Mouse (Mus musculus) liver, postnatal 0 days (tissue): ENCODE results near the gene Bex6. TPM values are rescaled to one million over a fixed set of nuclear protein-coding genes. Genes with fewer than 3 reads are reported as not detected.
"Not testable (repeated sequence)": the region's sequence is repeated elsewhere in the genome, so short reads cannot be mapped to it uniquely, and the experiment has no call there.

Source experiments
- ATAC-seq: fragments of 200-750 bp; cut with Nextera tagmentation; 2 replicates; pipeline ENCODE4 v1.8.0; 2017; ENCODE audit warnings: mild to moderate bottlenecking, moderate library complexity
- DNase-seq: peaks from one replicate; pipeline ENCODE4 v3.0.0-alpha.2; 2016
- H3K27ac ChIP-seq: fragments of 300-500 bp; sonication (generic); 2 replicates; pipeline ENCODE4 v1.5.1; 2014; ENCODE audit warnings: antibody characterized with exemption, moderate library complexity, mild to moderate bottlenecking, low read depth
- H3K27me3 ChIP-seq: fragments of 300-500 bp; sonication (generic); 2 replicates; pipeline ENCODE4 v1.6.1; 2014; ENCODE audit warnings: low read length, control low read depth, mixed read lengths; ENCODE audit not compliant: insufficient read depth
- H3K36me3 ChIP-seq: fragments of 300-500 bp; sonication (generic); replicated peaks from 2 replicates; pipeline ENCODE4 v1.6.1; 2014; ENCODE audit warnings: mild to moderate bottlenecking, control low read depth, low read length, moderate library complexity, mixed read lengths; ENCODE audit not compliant: insufficient read depth
- H3K4me1 ChIP-seq: fragments of 300-500 bp; sonication (generic); 2 replicates; pipeline ENCODE4 v1.6.1; 2014; ENCODE audit warnings: antibody characterized with exemption, mild to moderate bottlenecking, control low read depth; ENCODE audit not compliant: insufficient read depth
- H3K4me2 ChIP-seq: fragments of 300-500 bp; sonication (generic); 2 replicates; pipeline ENCODE4 v1.6.1; 2014; ENCODE audit warnings: low read depth, mild to moderate bottlenecking, low read length, moderate library complexity, mixed read lengths
- H3K4me3 ChIP-seq: fragments of 300-500 bp; sonication (generic); 2 replicates; pipeline ENCODE4 v1.5.1; 2014; ENCODE audit warnings: low read depth, low read length
- H3K9ac ChIP-seq: fragments of 300-500 bp; sonication (generic); replicated peaks from 2 replicates; pipeline ENCODE4 v1.6.1; 2014; ENCODE audit warnings: mild to moderate bottlenecking, moderate library complexity
- H3K9me3 ChIP-seq: fragments of 300-500 bp; sonication (generic); 2 replicates; pipeline ENCODE4 v1.6.1; 2016; ENCODE audit warnings: mild to moderate bottlenecking, control low read depth, low read length, mixed read lengths
- CTCF ChIP-seq: sonication (generic); IDR thresholded peaks from 2 replicates; pipeline ENCODE4 v1.5.1; 2016; ENCODE audit warnings: antibody characterized with exemption, low read depth
- EP300 ChIP-seq: IDR thresholded peaks from 2 replicates; pipeline ENCODE4 v1.6.1; 2016; ENCODE audit warnings: antibody characterized with exemption, low read depth, mild to moderate bottlenecking
- WGBS: fragments of 180-500 bp; shearing (Covaris S2); extraction: QIAGEN DNeasy Blood & Tissue Kit; methylation state at CpG from one replicate; pipeline ENCODE4 v1.1.7; 2014; ENCODE audit not compliant: insufficient replicate concordance; 5-methylcytosine and 5-hydroxymethylcytosine counted together
- polyA plus RNA-seq: library from polyadenylated mRNA; unstranded; fragments of >200 nt; fragmentation: Nextera tagmentation; extraction: Ambion mirVana; gene quantifications from 2 replicates; pipeline ENCODE4 v1.2.1, GENCODE M21; 2015

Gene Bex6
- polyA plus RNA-seq, 1 experiment from 2014 or later: 1.2 TPM

DNA sequence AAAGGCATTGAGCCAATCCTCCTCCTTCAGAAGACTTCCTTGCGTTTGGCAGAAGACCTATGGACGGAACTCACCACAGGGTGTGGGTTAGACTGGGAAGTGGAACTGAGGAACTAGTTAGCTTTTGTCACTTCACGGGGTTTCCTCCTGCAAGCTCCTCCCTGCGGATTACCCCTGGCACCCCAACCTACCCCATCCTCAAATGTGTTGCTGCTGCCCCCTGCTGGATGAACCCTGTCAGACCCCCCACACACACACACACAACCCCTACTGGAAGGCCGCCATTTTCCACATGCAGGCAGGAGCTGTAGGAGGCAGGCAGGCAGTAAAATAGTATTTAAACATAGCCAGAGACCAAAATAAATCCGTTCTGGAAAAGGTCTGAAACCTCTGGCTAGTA is 23.1 kb downstream of the Bex6 start:
- Histone ChIP-seq H3K4me3 (no peak overlapping the region), H3K9ac (no peak overlapping the region), H3K4me1 (0 out of 2 replicates have a peak, but pooled peaks cover 6% of the 10 kb centered on the region), H3K27me3 (no peaks in the 10 kb centered on the region), H3K36me3 (no peaks in the 10 kb centered on the region), H3K27ac (peak overlapping the region; percentile 5; the same call in 1 of the 2 replicates), H3K4me2 (no peak overlapping the region), H3K9me3 (no peaks in the 10 kb centered on the region)
- TF ChIP-seq EP300 (no peak), CTCF (peak; percentile 92)
- WGBS: 39% methylated on average over 6 of the region's 6 CpGs
- ATAC-seq (peak; percentile 77), DNase-seq (peak; percentile 89)

DNA sequence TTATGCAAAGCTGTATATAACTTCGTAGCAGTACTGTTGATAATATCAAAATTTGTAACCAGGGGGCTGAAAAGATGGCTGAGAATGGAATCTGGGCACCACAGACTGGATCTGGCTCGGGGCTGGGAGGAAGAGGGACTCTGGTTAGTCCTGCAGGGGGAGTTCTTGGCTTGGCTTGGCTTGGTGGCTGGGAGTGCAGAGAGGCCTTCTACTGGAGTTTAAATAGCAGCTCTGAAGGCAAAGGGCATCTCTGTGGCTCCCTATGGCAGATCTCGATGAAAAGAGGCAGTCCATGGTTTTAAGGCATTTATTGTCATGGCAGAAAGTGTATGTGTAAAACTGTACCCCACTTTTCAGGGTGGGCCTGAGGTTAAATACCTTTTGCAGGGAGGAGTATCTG is 25.3 kb downstream of the Bex6 start:
- no peak overlapping the region for H3K9ac ChIP-seq
- H3K27ac ChIP-seq: no peak overlapping the region
- 47% methylated on average over 3 of the region's 3 CpGs for WGBS
- H3K36me3 ChIP-seq: no peaks in the 10 kb centered on the region
- H3K27me3 ChIP-seq: no peaks in the 10 kb centered on the region
- H3K4me1 ChIP-seq: 0 out of 2 replicates have a peak, but pooled peaks cover 6% of the 10 kb centered on the region
- DNase-seq: no peak
- no peak overlapping the region for H3K4me3 ChIP-seq
- H3K9me3 ChIP-seq: peaks cover 5% of the 10 kb centered on the region; the same call in 1 of the 2 replicates
- TF ChIP-seq EP300 (no peak), CTCF (peak; percentile 41)
- no peak overlapping the region for H3K4me2 ChIP-seq
- ATAC-seq: no peak

DNA sequence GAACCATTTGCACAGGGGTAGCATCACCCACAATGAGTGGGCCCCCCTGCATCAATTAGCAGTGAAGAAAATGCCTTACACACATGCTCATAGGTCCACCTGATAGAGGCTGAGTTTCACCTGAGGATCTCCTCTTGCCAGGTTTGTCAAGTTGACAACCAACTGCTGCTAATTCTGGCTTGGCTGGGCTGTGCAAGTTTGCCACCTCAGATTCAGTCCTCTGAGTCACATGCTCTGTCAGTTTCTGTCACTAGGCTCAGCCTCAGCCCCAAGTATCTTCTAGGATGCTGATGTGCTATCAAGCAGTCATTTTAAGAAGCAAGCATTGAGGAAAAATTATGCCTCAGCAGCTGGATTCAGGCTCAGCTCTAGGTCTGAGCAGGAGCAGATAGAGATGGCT is 34.5 kb downstream of the Bex6 start:
- Histone ChIP-seq H3K9ac (no peak overlapping the region), H3K4me3 (no peak overlapping the region), H3K36me3 (no peaks in the 10 kb centered on the region), H3K4me1 (no peaks in the 10 kb centered on the region), H3K4me2 (no peak overlapping the region), H3K27me3 (no peaks in the 10 kb centered on the region), H3K27ac (no peak overlapping the region), H3K9me3 (peaks cover 4% of the 10 kb centered on the region; the same call in 1 of the 2 replicates)
- ATAC-seq: no peak
- no peak for DNase-seq
- TF ChIP-seq EP300 (no peak), CTCF (no peak)

DNA sequence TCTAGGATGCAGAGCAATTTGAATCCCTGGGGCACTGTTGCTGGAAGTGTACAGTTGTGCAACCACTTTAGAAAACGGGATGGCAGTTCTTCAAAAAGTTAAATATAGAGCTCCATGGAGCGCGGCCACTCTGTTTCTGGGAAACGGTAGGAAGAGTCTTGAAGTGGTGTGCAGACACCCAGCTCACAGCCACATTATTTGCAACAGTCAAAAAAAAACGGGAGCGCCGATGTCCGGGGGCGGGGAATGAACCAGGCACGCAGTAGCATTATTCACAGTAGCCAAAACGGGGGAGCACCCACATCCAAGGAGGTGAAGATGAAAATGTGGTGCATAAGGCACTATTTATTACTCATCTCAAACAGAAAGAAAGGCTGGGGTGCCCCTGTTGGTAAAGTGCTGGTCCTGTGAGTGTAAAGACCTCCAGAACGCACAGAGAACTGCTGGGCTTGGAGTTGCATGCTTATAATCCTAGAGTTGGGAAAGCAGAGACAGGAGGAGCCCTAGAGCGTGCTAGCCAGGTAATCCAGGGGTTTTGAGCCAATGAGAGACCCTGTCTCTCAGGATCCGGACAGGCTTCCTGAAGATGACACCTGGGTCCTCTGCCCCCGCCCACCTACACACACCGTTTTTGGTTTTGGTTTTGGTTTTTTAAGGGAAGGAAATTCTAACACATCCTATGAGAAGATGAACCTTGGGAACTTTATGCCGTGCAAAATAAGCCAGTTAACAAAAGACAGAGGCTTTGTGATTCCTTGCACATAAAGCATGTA is 35.4 kb downstream of the Bex6 start:
- Histone ChIP-seq H3K4me1 (no peaks in the 10 kb centered on the region), H3K27ac (no peak overlapping the region), H3K9me3 (no peaks in the 10 kb centered on the region), H3K36me3 (no peaks in the 10 kb centered on the region), H3K9ac (no peak overlapping the region), H3K27me3 (no peaks in the 10 kb centered on the region), H3K4me2 (no peak overlapping the region), H3K4me3 (no peak overlapping the region)
- no peak for ATAC-seq
- 68% methylated on average over 17 of the region's 17 CpGs for WGBS
- TF ChIP-seq CTCF: no peak
- no peak for TF ChIP-seq EP300
- DNase-seq: no peak

DNA sequence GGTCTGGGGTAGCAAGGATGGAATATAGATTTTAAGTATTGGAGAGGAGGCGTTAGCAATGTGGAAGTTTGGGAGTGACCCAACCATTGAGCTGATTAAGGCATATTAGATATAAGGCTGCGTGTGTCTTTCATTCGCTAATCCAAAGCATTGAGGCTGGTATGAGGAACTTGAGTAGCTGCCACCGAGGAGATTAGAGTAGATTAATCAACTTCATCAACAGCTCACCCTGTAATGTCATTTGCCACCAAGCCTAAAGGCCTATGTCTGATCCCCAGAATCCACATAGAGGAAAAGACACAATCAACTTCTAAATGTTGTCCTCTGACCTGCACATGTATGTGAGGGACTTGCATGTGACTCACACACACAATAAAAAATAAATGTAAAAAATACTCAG is 42.2 kb downstream of the Bex6 start:
- Histone ChIP-seq H3K36me3 (no peaks in the 10 kb centered on the region), H3K9ac (no peak overlapping the region), H3K4me1 (no peaks in the 10 kb centered on the region), H3K27ac (no peak overlapping the region), H3K9me3 (no peaks in the 10 kb centered on the region), H3K4me3 (no peak overlapping the region), H3K4me2 (no peak overlapping the region), H3K27me3 (no peaks in the 10 kb centered on the region)
- no peak for TF ChIP-seq CTCF
- DNase-seq: no peak
- ATAC-seq: no peak
- 71% methylated on average over 4 of the region's 4 CpGs for WGBS

DNA sequence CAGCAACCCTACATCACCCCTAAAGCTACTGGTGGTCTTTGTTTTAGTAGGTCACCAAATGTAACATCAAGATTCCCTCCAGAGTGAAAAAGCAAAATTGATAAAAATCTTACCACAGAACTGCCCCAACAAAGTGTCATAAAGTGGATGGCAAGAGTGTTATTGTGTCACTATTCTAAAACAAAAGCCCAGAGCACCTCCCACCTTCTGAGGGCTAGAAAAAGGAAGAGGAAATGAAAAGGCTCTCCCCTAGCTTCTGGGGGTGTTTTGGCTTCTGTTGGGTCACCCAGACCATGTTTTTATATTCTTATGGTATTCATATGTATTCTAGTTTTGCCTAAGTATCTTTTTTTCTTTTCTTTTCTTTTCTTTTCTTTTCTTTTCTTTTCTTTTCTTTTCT is 42.8 kb downstream of the Bex6 start:
- Histone ChIP-seq H3K36me3 (no peaks in the 10 kb centered on the region), H3K9me3 (no peaks in the 10 kb centered on the region), H3K4me1 (no peaks in the 10 kb centered on the region), H3K27ac (no peak overlapping the region), H3K9ac (no peak overlapping the region), H3K27me3 (no peaks in the 10 kb centered on the region), H3K4me3 (no peak overlapping the region), H3K4me2 (no peak overlapping the region)
- TF ChIP-seq EP300: no peak
- TF ChIP-seq CTCF: no peak
- DNase-seq (no peak), ATAC-seq (no peak)

DNA sequence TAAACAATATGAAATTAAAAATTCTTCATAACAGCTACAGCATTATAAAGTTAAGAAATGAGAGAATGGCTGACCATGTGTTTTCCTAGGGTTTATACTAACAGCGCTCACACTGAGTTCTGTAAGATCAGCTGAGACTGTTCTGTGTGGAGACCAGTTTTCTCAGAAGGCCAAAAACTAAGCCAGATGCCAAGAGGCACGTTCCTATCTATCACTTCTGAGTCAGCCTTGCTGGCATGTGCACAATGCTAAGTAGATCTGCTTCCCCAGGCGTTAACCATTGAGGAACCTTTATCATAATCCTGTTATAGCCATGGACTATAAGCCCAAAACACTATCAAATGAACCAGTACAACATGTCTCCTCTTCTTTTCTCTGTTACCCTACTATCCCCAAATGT is 52.4 kb downstream of the Bex6 start:
- peaks cover 21% of the 10 kb centered on the region for H3K36me3 ChIP-seq
- not testable (repeated sequence) for DNase-seq, H3K9ac ChIP-seq, ATAC-seq, H3K9me3 ChIP-seq, H3K27ac ChIP-seq, H3K4me2 ChIP-seq, H3K4me1 ChIP-seq, H3K4me3 ChIP-seq, H3K27me3 ChIP-seq
- 74% methylated on average over 3 of the region's 3 CpGs for WGBS

Other genes starting within 250 kb of the Bex6 start
- 0.18 and 0.47 TPM in 2 replicates for gene Pigz, start 246.0 kb upstream of the Bex6 start, polyA plus RNA-seq
- 58.1 and 58.4 TPM in 2 replicates for gene 0610012G03Rik, start 231.3 kb upstream of the Bex6 start, polyA plus RNA-seq
- 20.4 and 21.4 TPM in 2 replicates for gene Ncbp2, start 231.3 kb upstream of the Bex6 start, polyA plus RNA-seq
- 3.7 and 3.8 TPM in 2 replicates for gene Senp5, start 176.5 kb upstream of the Bex6 start, polyA plus RNA-seq
- 9.1 and 10.3 TPM in 2 replicates for gene Pak2, start 100.5 kb upstream of the Bex6 start, polyA plus RNA-seq
- gene Pigx, start 80.1 kb upstream of the Bex6 start, polyA plus RNA-seq: 65.3 and 66.6 TPM in 2 replicates
- gene Cep19, start 80.0 kb upstream of the Bex6 start, polyA plus RNA-seq: 5.3 and 5.4 TPM in 2 replicates
- 18.5 and 20.5 TPM in 2 replicates for gene Nrros, start 14.2 kb upstream of the Bex6 start, polyA plus RNA-seq
- gene Fbxo45, start 67.3 kb downstream of the Bex6 start, polyA plus RNA-seq: 3.1 and 3.4 TPM in 2 replicates
- gene Wdr53, start 67.4 kb downstream of the Bex6 start, polyA plus RNA-seq: 10.7 and 10.8 TPM in 2 replicates
- not detected in 2 replicates for gene Smco1, start 91.6 kb downstream of the Bex6 start, polyA plus RNA-seq
- gene Rnf168, start 97.6 kb downstream of the Bex6 start, polyA plus RNA-seq: 8.7 and 10.7 TPM in 2 replicates
- gene Ubxn7, start 152.4 kb downstream of the Bex6 start, polyA plus RNA-seq: 4.7 and 4.8 TPM in 2 replicates
- not detected in 2 replicates for gene Tm4sf19, start 220.7 kb downstream of the Bex6 start, polyA plus RNA-seq
- 6.6 and 6.9 TPM in 2 replicates for gene Tctex1d2, start 239.9 kb downstream of the Bex6 start, polyA plus RNA-seq